Mouse (Mus musculus) MEL (cell line): ENCODE data around the gene Tcte1. TPM values are rescaled to one million over a fixed set of nuclear protein-coding genes. Genes with fewer than 3 reads are reported as not detected.

Source experiments
- DNase-seq: peaks from one replicate; pipeline ENCODE4 v3.0.0; 2011; ENCODE audit warnings: low read depth, low spot score
- H3K27ac ChIP-seq: 2 replicates; pipeline ENCODE4 v1.5.1; 2012; ENCODE audit warnings: low read depth, mild to moderate bottlenecking, control low read depth, low read length, moderate library complexity; ENCODE audit not compliant: control insufficient read depth
- H3K27me3 ChIP-seq, 2 experiments: fragments of 150-350 bp in 1 of 2; sonication (generic) in 1 of 2; 2 replicates each; pipeline ENCODE4 v1.6.1; 2012; ENCODE audit warnings: low read length in 2 of 2, mild to moderate bottlenecking in 2 of 2, improper control_type of control experiment in 1 of 2, moderate library complexity in 1 of 2; ENCODE audit not compliant: insufficient read depth in 2 of 2, control insufficient read depth in 1 of 2
- H3K36me3 ChIP-seq, 2 experiments: 2 replicates each; pipeline ENCODE4 v1.6.1; 2012 to 2014; ENCODE audit warnings: low read length in 2 of 2, improper control_type of control experiment in 1 of 2, inconsistent platforms in 1 of 2, mild to moderate bottlenecking in 1 of 2; ENCODE audit not compliant: insufficient read depth in 2 of 2, control insufficient read depth in 1 of 2
- H3K4me1 ChIP-seq, 2 experiments: fragments of 150-350 bp in 1 of 2; sonication (generic) in 1 of 2; 2 replicates each; pipeline ENCODE4 v1.6.1; 2012; ENCODE audit warnings: low read length in 2 of 2, improper control_type of control experiment in 1 of 2, mild to moderate bottlenecking in 1 of 2; ENCODE audit not compliant: insufficient read depth in 2 of 2, control insufficient read depth in 1 of 2
- H3K4me3 ChIP-seq, 2 experiments: fragments of 150-350 bp in 1 of 2; sonication (generic) in 1 of 2; 2 replicates each; pipeline ENCODE4 v1.5.1; 2012; ENCODE audit warnings: low read depth in 2 of 2, low read length in 2 of 2, mild to moderate bottlenecking in 2 of 2, moderate library complexity in 2 of 2, control low read depth in 1 of 2, improper control_type of control experiment in 1 of 2; ENCODE audit not compliant: control insufficient read depth in 1 of 2, insufficient read depth in 1 of 2
- H3K79me2 ChIP-seq: 2 replicates; pipeline ENCODE4 v1.6.1; 2012; ENCODE audit warnings: mild to moderate bottlenecking, low read length, moderate library complexity; ENCODE audit not compliant: control insufficient read depth, poor library complexity, insufficient read depth
- H3K9ac ChIP-seq: 2 replicates; pipeline ENCODE4 v1.6.1; 2012; ENCODE audit warnings: low read depth, mild to moderate bottlenecking, control low read depth, low read length, moderate library complexity; ENCODE audit not compliant: control insufficient read depth, poor library complexity, severe bottlenecking
- H3K9me3 ChIP-seq: fragments of 150-350 bp; sonication (generic); replicated peaks from 2 replicates; pipeline ENCODE4 v1.6.1; 2012; ENCODE audit warnings: mild to moderate bottlenecking, low read length, improper control_type of control experiment, moderate library complexity; ENCODE audit not compliant: insufficient read depth
- CTCF ChIP-seq, 3 experiments: IDR thresholded peaks in 2 of 3; conservative IDR thresholded peaks in 1 of 3; 2 replicates each; pipeline ENCODE4 v1.5.1; 2011 to 2012; ENCODE audit warnings: low read length in 3 of 3, low read depth in 2 of 3, mild to moderate bottlenecking in 2 of 3, improper control_type of control experiment in 1 of 3, inconsistent platforms in 1 of 3, mixed read lengths in 1 of 3, moderate library complexity in 1 of 3; ENCODE audit not compliant: control insufficient read depth in 1 of 3, insufficient read depth in 1 of 3, poor library complexity in 1 of 3, severe bottlenecking in 1 of 3
- GABPA ChIP-seq: IDR thresholded peaks from 2 replicates; pipeline ENCODE4 v1.6.1; 2012; ENCODE audit warnings: low read depth, mild to moderate bottlenecking, inconsistent platforms, low read length, improper control_type of control experiment, moderate library complexity
- JUND ChIP-seq: IDR thresholded peaks from 2 replicates; pipeline ENCODE4 v1.6.1; 2011; ENCODE audit warnings: low read depth, mild to moderate bottlenecking, improper control_type of control experiment, low read length
- MAX ChIP-seq: IDR thresholded peaks from 2 replicates; pipeline ENCODE4 v1.6.1; 2011; ENCODE audit warnings: low read length, improper control_type of control experiment
- MEF2A ChIP-seq: IDR thresholded peaks from 2 replicates; pipeline ENCODE4 v1.6.1; 2014; ENCODE audit warnings: low read depth, mild to moderate bottlenecking, inconsistent platforms, low read length, improper control_type of control experiment; ENCODE audit not compliant: poor library complexity, insufficient replicate concordance, severe bottlenecking; ENCODE audit errors: extremely low read depth
- MXI1 ChIP-seq: IDR thresholded peaks from 2 replicates; pipeline ENCODE4 v1.6.1; 2011; ENCODE audit warnings: mild to moderate bottlenecking, low read depth, low read length, improper control_type of control experiment
- MYC ChIP-seq: IDR thresholded peaks from 2 replicates; pipeline ENCODE4 v1.6.1; 2011; ENCODE audit warnings: low read depth, mild to moderate bottlenecking, low read length, improper control_type of control experiment, moderate library complexity
- NRF1 ChIP-seq: IDR thresholded peaks from 2 replicates; pipeline ENCODE4 v1.6.1; 2014; ENCODE audit warnings: low read depth, mild to moderate bottlenecking, inconsistent platforms, low read length, improper control_type of control experiment, moderate library complexity; ENCODE audit not compliant: poor library complexity, insufficient read depth, severe bottlenecking
- POLR2A ChIP-seq, 2 experiments: IDR thresholded peaks; 2 replicates each; pipeline ENCODE4 v1.6.1; 2011 to 2012; ENCODE audit warnings: low read length in 2 of 2, mild to moderate bottlenecking in 2 of 2, control low read depth in 1 of 2, improper control_type of control experiment in 1 of 2, low read depth in 1 of 2, moderate library complexity in 1 of 2; ENCODE audit not compliant: control insufficient read depth in 1 of 2, insufficient read depth in 1 of 2, poor library complexity in 1 of 2
- POLR2AphosphoS2 ChIP-seq: IDR thresholded peaks from 2 replicates; pipeline ENCODE4 v1.6.1; 2011; ENCODE audit warnings: low read length, improper control_type of control experiment
- RAD21 ChIP-seq: IDR thresholded peaks from 2 replicates; pipeline ENCODE4 v1.6.1; 2011; ENCODE audit warnings: mild to moderate bottlenecking, low read depth, low read length, improper control_type of control experiment
- SIN3A ChIP-seq: IDR thresholded peaks from 2 replicates; pipeline ENCODE4 v1.6.1; 2012; ENCODE audit warnings: low read length, improper control_type of control experiment, inconsistent platforms
- SMC3 ChIP-seq: IDR thresholded peaks from 2 replicates; pipeline ENCODE4 v1.6.1; 2011; ENCODE audit warnings: low read depth, low read length, improper control_type of control experiment
- TBP ChIP-seq: IDR thresholded peaks from 2 replicates; pipeline ENCODE4 v1.8.0; 2011; ENCODE audit warnings: low read depth, low read length, improper control_type of control experiment
- UBTF ChIP-seq: IDR thresholded peaks from 2 replicates; pipeline ENCODE4 v1.6.1; 2012; ENCODE audit warnings: low read depth, mild to moderate bottlenecking, inconsistent platforms, low read length, improper control_type of control experiment, moderate library complexity, borderline replicate concordance; ENCODE audit not compliant: insufficient read depth
- USF2 ChIP-seq, 2 experiments: IDR thresholded peaks; 2 replicates each; pipeline ENCODE4 v1.6.1; 2011 to 2012; ENCODE audit warnings: improper control_type of control experiment in 2 of 2, low read length in 2 of 2, borderline replicate concordance in 1 of 2, inconsistent platforms in 1 of 2, low read depth in 1 of 2, mild to moderate bottlenecking in 1 of 2; ENCODE audit not compliant: insufficient read depth in 1 of 2
- ZKSCAN1 ChIP-seq: IDR thresholded peaks from 2 replicates; pipeline ENCODE4 v1.6.1; 2012; ENCODE audit warnings: low read depth, mild to moderate bottlenecking, inconsistent platforms, low read length, improper control_type of control experiment, moderate library complexity
- ZMIZ1 ChIP-seq: IDR thresholded peaks from 2 replicates; pipeline ENCODE4 v1.6.1; 2012; ENCODE audit warnings: low read depth, mild to moderate bottlenecking, inconsistent platforms, low read length, improper control_type of control experiment, moderate library complexity
- ZNF384 ChIP-seq: IDR thresholded peaks from 2 replicates; pipeline ENCODE4 v1.6.1; 2012; ENCODE audit warnings: low read depth, mild to moderate bottlenecking, inconsistent platforms, low read length, improper control_type of control experiment
- polyA plus RNA-seq, 2 experiments: library from polyadenylated mRNA; stranded (reverse) in 1 of 2; unstranded in 1 of 2; fragments of >175 nt in 1 of 2; fragments of >200 nt in 1 of 2; gene quantifications; 2 replicates each; pipeline versions ENCODE4 v1.2.1 to v1.2.4; 2012; ENCODE audit warnings: low replicate concordance in 2 of 2, low read depth in 1 of 2; ENCODE audit not compliant: insufficient read length in 2 of 2, insufficient read depth in 1 of 2, missing spikeins in 1 of 2
- total RNA-seq: library from RNA; depleted of rRNA; stranded (reverse); fragments of 300-350 nt; gene quantifications from 2 replicates; pipeline ENCODE4 v1.2.3, GENCODE M21; 2012

Gene Tcte1
- total and polyA plus RNA-seq, 3 experiments: not detected

DNA sequence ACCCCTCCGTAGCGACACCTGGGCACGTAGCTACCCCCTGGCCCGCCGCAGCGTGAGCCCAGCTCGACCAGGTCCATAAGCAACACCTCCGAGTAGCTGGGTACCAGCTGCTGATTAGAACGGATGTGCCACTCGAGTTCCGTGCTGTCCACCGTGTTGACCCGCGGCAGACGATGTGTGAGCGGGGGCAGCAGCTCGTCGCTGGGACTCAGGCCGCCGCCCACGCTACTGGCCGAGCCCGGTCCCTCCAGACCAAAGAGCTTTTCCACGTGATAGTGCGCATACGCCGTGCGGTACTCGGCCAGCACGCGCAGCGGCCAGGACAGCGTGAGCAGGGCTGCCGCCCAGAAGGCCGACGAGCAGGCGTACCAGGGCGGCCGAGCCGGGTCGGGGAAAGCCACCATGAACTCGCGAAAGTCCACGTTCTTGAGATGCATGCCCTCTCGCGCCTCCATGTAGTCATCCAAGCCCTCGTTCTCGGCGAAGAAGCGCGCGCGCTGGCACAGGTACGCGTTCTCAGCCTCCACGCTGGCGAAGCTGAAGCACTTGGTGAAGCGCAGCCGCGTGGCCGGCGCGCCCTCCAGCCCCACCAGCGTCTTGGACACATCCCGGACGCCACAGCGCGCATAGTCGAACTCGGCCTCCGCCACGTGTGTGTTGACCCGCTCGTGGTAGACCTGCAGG lies 22.2 kb downstream of the Tcte1 start:
- peaks cover 2% of the 10 kb centered on the region in 2 experiments; a peak in 2 of 4 replicates for H3K27me3 ChIP-seq
- TF ChIP-seq SIN3A (no peak), TBP (no peak), ZNF384 (no peak), MAX (no peak), POLR2AphosphoS2 (no peak), USF2 (IDR thresholded peaks at IDR 0.05; ENCODE audit: borderline replicate concordance in 1 of 2, insufficient read depth in 1 of 2, low read depth in 1 of 2, low read length in 2 of 2) (no peak), SMC3 (no peak)
- no peaks in the 10 kb centered on the region for H3K36me3 ChIP-seq
- H3K9ac ChIP-seq: no peak overlapping the region
- no peak overlapping the region for H3K27ac ChIP-seq
- no peaks in the 10 kb centered on the region for H3K9me3 ChIP-seq
- no peaks in the 10 kb centered on the region for H3K79me2 ChIP-seq
- peaks cover 0 to 8% of the 10 kb centered on the region in 2 experiments; a peak in 1 of 4 replicates for H3K4me1 ChIP-seq
- DNase-seq: no peak
- H3K4me3 ChIP-seq: no peak overlapping the region

GRCm38 (mm10) chr17:45546941-45547340 lies 23.7 kb downstream of the Tcte1 start:
- no peak for DNase-seq
- Histone ChIP-seq H3K9ac (no peak overlapping the region), H3K27ac (no peak overlapping the region), H3K79me2 (no peaks in the 10 kb centered on the region), H3K36me3 (no peaks in the 10 kb centered on the region), H3K9me3 (no peaks in the 10 kb centered on the region), H3K4me3 (no peak overlapping the region), H3K4me1 (peaks cover 0 to 10% of the 10 kb centered on the region in 2 experiments; a peak in 1 of 4 replicates), H3K27me3 (peaks cover 2 to 4% of the 10 kb centered on the region in 2 experiments; a peak in 3 of 4 replicates)
- TF ChIP-seq ZMIZ1 (no peak), MXI1 (no peak), MAX (no peak), JUND (no peak), UBTF (no peak), SMC3 (no peak)

DNA sequence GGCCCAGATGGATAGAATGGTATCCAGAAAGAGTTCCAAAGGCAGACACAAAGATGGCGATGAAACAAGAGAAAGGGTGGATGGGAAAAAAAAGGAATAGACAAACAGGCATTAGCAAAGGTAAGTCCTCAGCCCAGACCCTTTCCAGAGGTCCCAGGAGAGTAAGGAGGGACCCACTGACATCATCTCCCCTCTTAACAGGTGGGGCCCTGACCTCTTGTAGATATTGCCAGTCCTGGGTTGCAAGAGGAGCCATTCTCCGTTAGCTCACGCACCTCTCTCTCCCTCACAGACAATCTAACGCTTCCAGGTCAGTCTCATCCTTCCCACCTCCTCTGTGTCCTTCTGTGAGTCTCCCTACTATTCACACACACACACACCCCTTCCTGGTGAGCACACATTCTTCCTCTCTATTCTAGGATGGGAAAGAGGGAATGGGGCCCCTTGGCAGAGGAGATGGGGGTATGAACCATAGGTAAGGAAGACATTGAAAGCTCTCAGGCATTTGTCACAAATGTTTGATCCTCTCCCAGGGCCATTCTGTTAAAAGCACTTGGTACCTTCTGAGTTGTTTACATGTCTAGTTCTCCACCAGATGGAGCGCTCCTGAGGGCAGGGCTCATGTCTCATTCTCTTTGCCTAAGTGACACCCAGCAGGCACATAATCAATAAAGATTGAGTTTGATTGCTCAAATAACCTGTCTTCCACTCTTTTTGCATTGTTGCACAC lies 24.4 kb downstream of the Tcte1 start:
- Histone ChIP-seq H3K4me3 (no peak overlapping the region), H3K36me3 (no peaks in the 10 kb centered on the region), H3K27ac (no peak overlapping the region), H3K79me2 (no peaks in the 10 kb centered on the region), H3K9me3 (no peaks in the 10 kb centered on the region), H3K4me1 (peaks cover 0 to 11% of the 10 kb centered on the region in 2 experiments; a peak in 1 of 4 replicates), H3K9ac (no peak overlapping the region), H3K27me3 (peaks cover 2% of the 10 kb centered on the region in 2 experiments; a peak in 3 of 4 replicates)
- DNase-seq: no peak
- TF ChIP-seq ZNF384 (no peak), POLR2A (IDR thresholded peaks at IDR 0.05; ENCODE audit: control insufficient read depth in 1 of 2, insufficient read depth in 1 of 2, low read depth in 1 of 2, low read length in 2 of 2, poor library complexity in 1 of 2) (no peak), MYC (no peak), POLR2AphosphoS2 (no peak), TBP (no peak), RAD21 (no peak), GABPA (no peak), SMC3 (peak; percentile 13; the same call in 1 of the 2 replicates), CTCF (IDR thresholded peaks at IDR 0.05 in 2 of 3, conservative IDR thresholded peaks at IDR 0.05 in 1 of 3; ENCODE audit: control insufficient read depth in 1 of 3, insufficient read depth in 1 of 3, low read depth in 2 of 3, low read length in 3 of 3, poor library complexity in 1 of 3, severe bottlenecking in 1 of 3) (peak in 1 of 3 experiments; percentile 13; a peak in 2 of 6 replicates), ZKSCAN1 (no peak), NRF1 (no peak), MEF2A (no peak)
